Mouse (Mus musculus): Measurements from ENCODE around the gene Jmjd7. TPM values are rescaled to one million over a fixed set of nuclear protein-coding genes. Genes with fewer than 3 reads are reported as not detected.
A peak's percentile ranks its signal among the peaks of the same experiment; 100 is the strongest.

The Jmjd7 gene
- polyA plus RNA-seq, 1 experiment from 2014 or later, result 18.7 TPM

- H3K27me3 ChIP-seq (ENCODE audit: control insufficient read depth, insufficient read depth, low read length), result no peaks in the 10 kb centered on the region
- no peak overlapping the region for H3K9ac ChIP-seq (replicated peaks; ENCODE audit: low read length)
- H3K4me1 ChIP-seq (ENCODE audit: control insufficient read depth, insufficient read depth, low read length), result no peaks in the 10 kb centered on the region
- no peak overlapping the region for H3K4me2 ChIP-seq (ENCODE audit: low read length)
- no peak overlapping the region for H3K27ac ChIP-seq (replicated peaks; ENCODE audit: low read depth, low read length)
- H3K9me3 ChIP-seq (ENCODE audit: control insufficient read depth, low read length), result no peaks in the 10 kb centered on the region
- 92% methylated on average over 12 of the region's 12 CpGs for WGBS
- H3K4me3 ChIP-seq (replicated peaks; ENCODE audit: low read depth, low read length), result no peak overlapping the region
- ATAC-seq (ENCODE audit: low FRiP score, low TSS enrichment) (no peak), DNase-seq (no peak)
- H3K36me3 ChIP-seq (ENCODE audit: control insufficient read depth, insufficient read depth, low read length), result peaks cover 83% of the 10 kb centered on the region
These were observed 9.7 kb upstream of the Jmjd7 start for GRCm38 (mm10) chr2:120017599-120017998.

DNA sequence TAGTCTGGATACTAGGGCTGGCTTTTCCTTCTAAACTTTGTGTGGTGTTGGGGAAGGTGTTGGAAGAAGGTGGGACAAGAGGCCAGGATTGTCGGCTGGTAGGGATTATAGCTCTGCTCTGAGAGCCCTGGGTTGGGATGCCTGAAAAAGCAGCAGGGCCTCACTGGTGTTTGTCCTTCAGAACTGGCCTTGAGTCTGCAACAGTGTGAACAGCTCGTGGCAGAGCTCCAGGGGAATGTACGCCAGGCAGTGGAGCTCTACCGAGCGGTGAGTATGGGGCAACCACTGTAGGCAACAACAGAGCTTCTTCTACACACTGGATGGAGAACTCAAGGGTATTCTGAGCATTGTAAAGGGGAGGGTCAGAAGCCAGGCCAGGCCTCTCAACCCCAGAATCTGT, 2.9 kb upstream of the Jmjd7 start:
- no peak overlapping the region for H3K4me2 ChIP-seq (ENCODE audit: low read length)
- H3K4me1 ChIP-seq (ENCODE audit: control insufficient read depth, insufficient read depth, low read length), result peaks cover 15% of the 10 kb centered on the region
- 0 out of 2 replicates have a peak overlapping the region, but pooled peaks have one; percentile 32 for H3K27ac ChIP-seq (replicated peaks; ENCODE audit: low read depth, low read length)
- no peak for ATAC-seq (ENCODE audit: low FRiP score, low TSS enrichment)
- no peak for DNase-seq
- 93% methylated on average over 5 of the region's 5 CpGs for WGBS
- H3K9me3 ChIP-seq (ENCODE audit: control insufficient read depth, low read length), result no peaks in the 10 kb centered on the region
- H3K27me3 ChIP-seq (ENCODE audit: control insufficient read depth, insufficient read depth, low read length), result no peaks in the 10 kb centered on the region
- peaks cover 65% of the 10 kb centered on the region for H3K36me3 ChIP-seq (ENCODE audit: control insufficient read depth, insufficient read depth, low read length)
- no peak overlapping the region for H3K4me3 ChIP-seq (replicated peaks; ENCODE audit: low read depth, low read length)
- H3K9ac ChIP-seq (replicated peaks; ENCODE audit: low read length), result no peak overlapping the region

- Histone ChIP-seq H3K36me3 (ENCODE audit: control insufficient read depth, insufficient read depth, low read length) (peaks cover 60% of the 10 kb centered on the region), H3K4me3 (replicated peaks; ENCODE audit: low read depth, low read length) (peak overlapping the region; percentile 65), H3K4me2 (ENCODE audit: low read length) (peak overlapping the region; percentile 64), H3K9ac (replicated peaks; ENCODE audit: low read length) (peak overlapping the region; percentile 77), H3K4me1 (ENCODE audit: control insufficient read depth, insufficient read depth, low read length) (peaks cover 15% of the 10 kb centered on the region), H3K27me3 (ENCODE audit: control insufficient read depth, insufficient read depth, low read length) (no peaks in the 10 kb centered on the region), H3K9me3 (ENCODE audit: control insufficient read depth, low read length) (no peaks in the 10 kb centered on the region), H3K27ac (replicated peaks; ENCODE audit: low read depth, low read length) (peak overlapping the region; percentile 88)
- WGBS, result 45% methylated on average over 3 of the region's 3 CpGs
- DNase-seq (peak; percentile 42), ATAC-seq (ENCODE audit: low FRiP score, low TSS enrichment) (peak; percentile 24; the same call in 1 of the 2 replicates)
These were observed 658 bp downstream of the Jmjd7 start for GRCm38 (mm10) chr2:120027950-120028331.

DNA sequence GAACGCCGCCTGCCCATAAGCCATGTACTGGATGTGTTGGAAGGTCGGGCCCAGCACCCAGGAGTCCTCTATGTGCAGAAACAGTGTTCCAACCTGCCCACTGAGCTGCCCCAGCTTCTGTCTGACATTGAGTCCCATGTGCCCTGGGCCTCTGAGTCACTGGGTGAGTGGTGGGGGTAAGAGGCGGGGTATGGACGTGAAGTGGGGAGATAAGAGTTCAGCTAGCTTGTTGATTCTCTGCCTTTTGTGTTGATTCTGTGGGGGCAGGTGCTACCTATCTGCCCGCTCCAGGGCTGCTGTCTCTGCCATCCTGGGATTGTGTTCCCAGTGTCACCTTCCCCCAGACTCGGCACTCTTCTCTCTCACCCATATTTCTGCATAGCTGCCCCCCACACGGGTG, 3.1 kb downstream of the Jmjd7 start:
- Histone ChIP-seq H3K4me3 (replicated peaks; ENCODE audit: low read depth, low read length) (no peak overlapping the region), H3K27me3 (ENCODE audit: control insufficient read depth, insufficient read depth, low read length) (no peaks in the 10 kb centered on the region), H3K27ac (replicated peaks; ENCODE audit: low read depth, low read length) (no peak overlapping the region), H3K9me3 (ENCODE audit: control insufficient read depth, low read length) (no peaks in the 10 kb centered on the region), H3K4me1 (ENCODE audit: control insufficient read depth, insufficient read depth, low read length) (peaks cover 15% of the 10 kb centered on the region), H3K36me3 (ENCODE audit: control insufficient read depth, insufficient read depth, low read length) (peaks cover 59% of the 10 kb centered on the region), H3K9ac (replicated peaks; ENCODE audit: low read length) (no peak overlapping the region), H3K4me2 (ENCODE audit: low read length) (no peak overlapping the region)
- 96% methylated on average over 8 of the region's 8 CpGs for WGBS
- DNase-seq (no peak), ATAC-seq (ENCODE audit: low FRiP score, low TSS enrichment) (no peak)

GRCm38 (mm10) chr2:120032726-120033467, 5.6 kb downstream of the Jmjd7 start, which contains the start of gene Pla2g4b:
TSS of gene Pla2g4b (plus strand) at chr2:120033417.
- DNase-seq (no peak), ATAC-seq (ENCODE audit: low FRiP score, low TSS enrichment) (no peak)
- 93% methylated on average over 12 of the region's 12 CpGs for WGBS
- Histone ChIP-seq H3K4me2 (ENCODE audit: low read length) (no peak within 1 kb of the TSS), H3K36me3 (ENCODE audit: control insufficient read depth, insufficient read depth, low read length) (peaks cover 78% of the 10 kb centered on the region), H3K9ac (replicated peaks; ENCODE audit: low read length) (no peak within 1 kb of the TSS), H3K27ac (replicated peaks; ENCODE audit: low read depth, low read length) (no peak within 1 kb of the TSS), H3K4me1 (ENCODE audit: control insufficient read depth, insufficient read depth, low read length) (peaks cover 8% of the 10 kb centered on the region), H3K4me3 (replicated peaks; ENCODE audit: low read depth, low read length) (no peak within 1 kb of the TSS), H3K9me3 (ENCODE audit: control insufficient read depth, low read length) (no peaks in the 10 kb centered on the region), H3K27me3 (ENCODE audit: control insufficient read depth, insufficient read depth, low read length) (no peaks in the 10 kb centered on the region)

DNA sequence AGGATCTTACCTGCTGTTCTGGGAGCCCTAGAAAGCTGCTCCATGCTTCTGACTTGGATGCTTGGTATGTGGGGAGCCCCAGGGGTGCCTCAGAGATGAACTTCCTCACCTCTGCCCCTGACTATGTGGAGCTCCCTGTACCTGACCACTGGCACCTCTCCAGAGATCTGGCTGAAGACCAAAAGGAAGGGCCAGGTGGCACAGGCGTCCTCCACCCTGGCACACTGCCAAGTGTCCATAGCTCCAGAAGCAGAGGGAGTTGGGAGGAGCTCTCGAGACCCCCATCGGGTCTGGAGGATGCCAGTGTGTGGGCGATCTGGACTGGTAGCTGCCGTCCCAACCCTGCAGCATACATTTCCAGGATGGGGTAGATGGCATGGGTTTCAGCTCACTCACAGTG, 6.4 kb downstream of the Jmjd7 start:
- 82% methylated on average over 5 of the region's 5 CpGs for WGBS
- H3K36me3 ChIP-seq (ENCODE audit: control insufficient read depth, insufficient read depth, low read length), result peaks cover 86% of the 10 kb centered on the region

GRCm38 (mm10) chr2:120037744-120038143, 10.5 kb downstream of the Jmjd7 start:
- Histone ChIP-seq H3K4me1 (ENCODE audit: control insufficient read depth, insufficient read depth, low read length) (no peaks in the 10 kb centered on the region), H3K4me2 (ENCODE audit: low read length) (no peak overlapping the region), H3K27ac (replicated peaks; ENCODE audit: low read depth, low read length) (no peak overlapping the region), H3K36me3 (ENCODE audit: control insufficient read depth, insufficient read depth, low read length) (peaks cover 96% of the 10 kb centered on the region), H3K4me3 (replicated peaks; ENCODE audit: low read depth, low read length) (no peak overlapping the region), H3K9ac (replicated peaks; ENCODE audit: low read length) (no peak overlapping the region), H3K9me3 (ENCODE audit: control insufficient read depth, low read length) (no peaks in the 10 kb centered on the region), H3K27me3 (ENCODE audit: control insufficient read depth, insufficient read depth, low read length) (no peaks in the 10 kb centered on the region)
- DNase-seq (no peak), ATAC-seq (ENCODE audit: low FRiP score, low TSS enrichment) (no peak)
- WGBS, result 97% methylated on average over 9 of the region's 9 CpGs

More for the DNA sequence above, 6.4 kb downstream of the Jmjd7 start:
- no peak overlapping the region for H3K4me3 ChIP-seq (replicated peaks; ENCODE audit: low read depth, low read length)
- H3K27ac ChIP-seq (replicated peaks; ENCODE audit: low read depth, low read length), result no peak overlapping the region
- no peak overlapping the region for H3K9ac ChIP-seq (replicated peaks; ENCODE audit: low read length)
- H3K9me3 ChIP-seq (ENCODE audit: control insufficient read depth, low read length), result no peaks in the 10 kb centered on the region
- no peak for ATAC-seq (ENCODE audit: low FRiP score, low TSS enrichment)
- no peaks in the 10 kb centered on the region for H3K4me1 ChIP-seq (ENCODE audit: control insufficient read depth, insufficient read depth, low read length)
- DNase-seq, result no peak
- no peaks in the 10 kb centered on the region for H3K27me3 ChIP-seq (ENCODE audit: control insufficient read depth, insufficient read depth, low read length)
- no peak overlapping the region for H3K4me2 ChIP-seq (ENCODE audit: low read length)

- WGBS, result 97% methylated on average over 5 of the region's 5 CpGs
- ATAC-seq (ENCODE audit: low FRiP score, low TSS enrichment) (no peak), DNase-seq (no peak)
- Histone ChIP-seq H3K9me3 (ENCODE audit: control insufficient read depth, low read length) (no peaks in the 10 kb centered on the region), H3K4me1 (ENCODE audit: control insufficient read depth, insufficient read depth, low read length) (no peaks in the 10 kb centered on the region), H3K27me3 (ENCODE audit: control insufficient read depth, insufficient read depth, low read length) (no peaks in the 10 kb centered on the region), H3K36me3 (ENCODE audit: control insufficient read depth, insufficient read depth, low read length) (peaks cover 66% of the 10 kb centered on the region), H3K4me3 (replicated peaks; ENCODE audit: low read depth, low read length) (no peak overlapping the region), H3K9ac (replicated peaks; ENCODE audit: low read length) (no peak overlapping the region), H3K27ac (replicated peaks; ENCODE audit: low read depth, low read length) (no peak overlapping the region), H3K4me2 (ENCODE audit: low read length) (no peak overlapping the region)
These were observed 13.7 kb downstream of the Jmjd7 start for GRCm38 (mm10) chr2:120040991-120041390.

DNA sequence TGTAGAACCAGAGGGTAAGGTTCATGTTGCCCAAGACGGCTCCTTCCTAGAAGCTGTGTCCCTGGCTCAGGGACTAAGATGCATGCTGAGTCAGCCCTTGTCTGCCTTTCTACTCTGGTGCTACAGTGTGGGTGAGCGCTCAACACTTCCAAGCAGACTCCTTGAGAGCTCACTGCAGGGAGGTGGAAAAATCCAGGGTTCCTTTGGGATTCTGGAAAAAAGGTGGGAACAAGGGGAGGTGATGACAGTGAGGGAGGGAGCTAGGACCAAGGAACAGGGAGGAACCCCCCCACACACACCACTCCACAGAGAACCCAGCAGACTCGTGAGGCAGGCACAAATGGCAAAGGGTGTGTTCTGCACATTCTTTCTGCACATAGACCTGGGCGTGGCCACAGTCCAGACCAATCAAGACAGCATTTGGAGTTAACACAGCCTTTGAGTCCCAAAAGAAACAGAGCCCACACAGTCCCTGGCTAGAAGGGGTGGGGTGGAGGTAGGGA, 16.9 kb downstream of the Jmjd7 start:
- DNase-seq, result no peak
- H3K27ac ChIP-seq (replicated peaks; ENCODE audit: low read depth, low read length), result no peak overlapping the region
- H3K27me3 ChIP-seq (ENCODE audit: control insufficient read depth, insufficient read depth, low read length), result no peaks in the 10 kb centered on the region
- H3K4me2 ChIP-seq (ENCODE audit: low read length), result no peak overlapping the region
- H3K4me3 ChIP-seq (replicated peaks; ENCODE audit: low read depth, low read length), result no peak overlapping the region
- H3K9me3 ChIP-seq (ENCODE audit: control insufficient read depth, low read length), result no peaks in the 10 kb centered on the region
- no peaks in the 10 kb centered on the region for H3K4me1 ChIP-seq (ENCODE audit: control insufficient read depth, insufficient read depth, low read length)
- no peak for ATAC-seq (ENCODE audit: low FRiP score, low TSS enrichment)
- H3K36me3 ChIP-seq (ENCODE audit: control insufficient read depth, insufficient read depth, low read length), result peaks cover 35% of the 10 kb centered on the region
- 73% methylated on average over 4 of the region's 4 CpGs for WGBS
- no peak overlapping the region for H3K9ac ChIP-seq (replicated peaks; ENCODE audit: low read length)

Measured in midbrain, embryonic 14.5 days (tissue).